Mouse (Mus musculus): ENCODE measurements around the gene Sesn3. TPM values are rescaled to one million over a fixed set of nuclear protein-coding genes. Genes with fewer than 3 reads are reported as not detected.

Sesn3 gene
- polyA plus RNA-seq, 1 experiment: 4.7 TPM

- H3K79me2 ChIP-seq (ENCODE audit: control insufficient read depth, insufficient read depth): no peaks in the 10 kb centered on the region
- no peak overlapping the region for H3K4me3 ChIP-seq
- no peak overlapping the region for H3K4me2 ChIP-seq (ENCODE audit: low read depth)
- no peaks in the 10 kb centered on the region for H3K36me3 ChIP-seq (ENCODE audit: control insufficient read depth, insufficient read depth)
- no peak overlapping the region for H3ac ChIP-seq (ENCODE audit: control insufficient read depth, insufficient read length)
- no peaks in the 10 kb centered on the region for H3K27me3 ChIP-seq (ENCODE audit: control insufficient read depth, insufficient read depth, insufficient read length)
- no peak for TF ChIP-seq POLR2AphosphoS2 (IDR thresholded peaks at IDR 0.05; ENCODE audit: insufficient read length, low read depth)
- no peak for TF ChIP-seq POLR2A (IDR thresholded peaks at IDR 0.05; ENCODE audit: insufficient read length, low read depth)
These were observed 25.9 kb downstream of the Sesn3 start for GRCm38 (mm10) chr9:14300795-14301194.

GRCm38 (mm10) chr9:14304262-14304968, 29.5 kb downstream of the Sesn3 start:
- Histone ChIP-seq H3K27me3 (ENCODE audit: control insufficient read depth, insufficient read depth, insufficient read length) (no peaks in the 10 kb centered on the region), H3K79me2 (ENCODE audit: control insufficient read depth, insufficient read depth) (no peaks in the 10 kb centered on the region), H3K4me2 (ENCODE audit: low read depth) (no peak overlapping the region), H3K36me3 (ENCODE audit: control insufficient read depth, insufficient read depth) (no peaks in the 10 kb centered on the region), H3K4me3 (no peak overlapping the region), H3ac (ENCODE audit: control insufficient read depth, insufficient read length) (no peak overlapping the region)
- TF ChIP-seq CEBPB (IDR thresholded peaks at IDR 0.05; ENCODE audit: insufficient read depth, poor library complexity, severe bottlenecking) (no peak), REST (IDR thresholded peaks at IDR 0.05; ENCODE audit: insufficient read depth, insufficient read length) (no peak), E2F4 (IDR thresholded peaks at IDR 0.05; ENCODE audit: insufficient read depth) (no peak), POLR2A (IDR thresholded peaks at IDR 0.05; ENCODE audit: insufficient read length, low read depth) (no peak), TCF3 (IDR thresholded peaks at IDR 0.05; ENCODE audit: insufficient read length, low read depth) (no peak), TCF12 (IDR thresholded peaks at IDR 0.05; ENCODE audit: insufficient read depth, poor library complexity, severe bottlenecking) (no peak), USF1 (IDR thresholded peaks at IDR 0.05; ENCODE audit: low read depth) (no peak), POLR2AphosphoS2 (IDR thresholded peaks at IDR 0.05; ENCODE audit: insufficient read length, low read depth) (no peak), SRF (IDR thresholded peaks at IDR 0.05; ENCODE audit: control insufficient read depth, insufficient read length, low read depth) (no peak), MYOG (IDR thresholded peaks at IDR 0.05; ENCODE audit: control insufficient read depth in 1 of 3, insufficient read depth in 1 of 3, insufficient read length in 2 of 3, low read depth in 2 of 3) (no peak)

- no peak overlapping the region for H3ac ChIP-seq (ENCODE audit: control insufficient read depth, insufficient read length)
- H3K36me3 ChIP-seq (ENCODE audit: control insufficient read depth, insufficient read depth): no peaks in the 10 kb centered on the region
- no peak overlapping the region for H3K4me3 ChIP-seq
- no peaks in the 10 kb centered on the region for H3K27me3 ChIP-seq (ENCODE audit: control insufficient read depth, insufficient read depth, insufficient read length)
- no peak for TF ChIP-seq POLR2AphosphoS2 (IDR thresholded peaks at IDR 0.05; ENCODE audit: insufficient read length, low read depth)
- no peak for TF ChIP-seq USF1 (IDR thresholded peaks at IDR 0.05; ENCODE audit: low read depth)
- TF ChIP-seq TCF12 (IDR thresholded peaks at IDR 0.05; ENCODE audit: insufficient read depth, poor library complexity, severe bottlenecking): no peak
- no peak for TF ChIP-seq MYOG (IDR thresholded peaks at IDR 0.05; ENCODE audit: control insufficient read depth in 1 of 3, insufficient read depth in 1 of 3, insufficient read length in 2 of 3, low read depth in 2 of 3)
- no peak for TF ChIP-seq MYOD1 (IDR thresholded peaks at IDR 0.05; ENCODE audit: control insufficient read depth in 1 of 3, insufficient read length in 2 of 3, low read depth in 2 of 3)
- no peak for TF ChIP-seq TCF3 (IDR thresholded peaks at IDR 0.05; ENCODE audit: insufficient read length, low read depth)
- TF ChIP-seq SRF (IDR thresholded peaks at IDR 0.05; ENCODE audit: control insufficient read depth, insufficient read length, low read depth): no peak
- TF ChIP-seq E2F4 (IDR thresholded peaks at IDR 0.05; ENCODE audit: insufficient read depth): no peak
- no peak for TF ChIP-seq REST (IDR thresholded peaks at IDR 0.05; ENCODE audit: insufficient read depth, insufficient read length)
- no peak for TF ChIP-seq MAX (IDR thresholded peaks at IDR 0.05; ENCODE audit: low read depth)
- no peak for TF ChIP-seq CEBPB (IDR thresholded peaks at IDR 0.05; ENCODE audit: insufficient read depth, poor library complexity, severe bottlenecking)
- no peak for TF ChIP-seq POLR2A (IDR thresholded peaks at IDR 0.05; ENCODE audit: insufficient read length, low read depth)
- no peak overlapping the region for H3K4me2 ChIP-seq (ENCODE audit: low read depth)
- H3K79me2 ChIP-seq (ENCODE audit: control insufficient read depth, insufficient read depth): no peaks in the 10 kb centered on the region
These were observed 32.5 kb downstream of the Sesn3 start for GRCm38 (mm10) chr9:14307341-14307740.

GRCm38 (mm10) chr9:14313968-14314367, 39.1 kb downstream of the Sesn3 start:
- H3ac ChIP-seq (ENCODE audit: control insufficient read depth, insufficient read length): no peak overlapping the region
- no peak overlapping the region for H3K4me3 ChIP-seq
- H3K4me2 ChIP-seq (ENCODE audit: low read depth): no peak overlapping the region
- H3K36me3 ChIP-seq (ENCODE audit: control insufficient read depth, insufficient read depth): no peaks in the 10 kb centered on the region
- no peaks in the 10 kb centered on the region for H3K27me3 ChIP-seq (ENCODE audit: control insufficient read depth, insufficient read depth, insufficient read length)
- no peak for TF ChIP-seq USF1 (IDR thresholded peaks at IDR 0.05; ENCODE audit: low read depth)
- TF ChIP-seq POLR2AphosphoS2 (IDR thresholded peaks at IDR 0.05; ENCODE audit: insufficient read length, low read depth): no peak
- TF ChIP-seq TCF3 (IDR thresholded peaks at IDR 0.05; ENCODE audit: insufficient read length, low read depth): no peak
- no peak for TF ChIP-seq MYOD1 (IDR thresholded peaks at IDR 0.05; ENCODE audit: control insufficient read depth in 1 of 3, insufficient read length in 2 of 3, low read depth in 2 of 3)
- no peak for TF ChIP-seq MYOG (IDR thresholded peaks at IDR 0.05; ENCODE audit: control insufficient read depth in 1 of 3, insufficient read depth in 1 of 3, insufficient read length in 2 of 3, low read depth in 2 of 3)
- no peak for TF ChIP-seq TCF12 (IDR thresholded peaks at IDR 0.05; ENCODE audit: insufficient read depth, poor library complexity, severe bottlenecking)
- no peak for TF ChIP-seq E2F4 (IDR thresholded peaks at IDR 0.05; ENCODE audit: insufficient read depth)
- TF ChIP-seq POLR2A (IDR thresholded peaks at IDR 0.05; ENCODE audit: insufficient read length, low read depth): no peak
- no peak for TF ChIP-seq CEBPB (IDR thresholded peaks at IDR 0.05; ENCODE audit: insufficient read depth, poor library complexity, severe bottlenecking)
- no peaks in the 10 kb centered on the region for H3K79me2 ChIP-seq (ENCODE audit: control insufficient read depth, insufficient read depth)

GRCm38 (mm10) chr9:14314477-14314876, 39.6 kb downstream of the Sesn3 start:
- no peaks in the 10 kb centered on the region for H3K36me3 ChIP-seq (ENCODE audit: control insufficient read depth, insufficient read depth)

More at GRCm38 (mm10) chr9:14314477-14314876, 39.6 kb downstream of the Sesn3 start:
- H3K27me3 ChIP-seq (ENCODE audit: control insufficient read depth, insufficient read depth, insufficient read length): no peaks in the 10 kb centered on the region
- no peak overlapping the region for H3K4me3 ChIP-seq
- no peak for TF ChIP-seq REST (IDR thresholded peaks at IDR 0.05; ENCODE audit: insufficient read depth, insufficient read length)
- no peak for TF ChIP-seq POLR2A (IDR thresholded peaks at IDR 0.05; ENCODE audit: insufficient read length, low read depth)
- no peak for TF ChIP-seq E2F4 (IDR thresholded peaks at IDR 0.05; ENCODE audit: insufficient read depth)
- TF ChIP-seq USF1 (IDR thresholded peaks at IDR 0.05; ENCODE audit: low read depth): no peak
- no peak for TF ChIP-seq POLR2AphosphoS2 (IDR thresholded peaks at IDR 0.05; ENCODE audit: insufficient read length, low read depth)
- H3K4me2 ChIP-seq (ENCODE audit: low read depth): no peak overlapping the region
- no peak overlapping the region for H3ac ChIP-seq (ENCODE audit: control insufficient read depth, insufficient read length)
- H3K79me2 ChIP-seq (ENCODE audit: control insufficient read depth, insufficient read depth): no peaks in the 10 kb centered on the region

Data from myocyte (in vitro differentiated cells).